Mouse (Mus musculus): ENCODE results near the gene Atg7. TPM values are rescaled to one million over a fixed set of nuclear protein-coding genes. Genes with fewer than 3 reads are reported as not detected.

Gene Atg7
- total and polyA plus RNA-seq, 2 experiments from 2014 or later = 17.1 to 21.5 TPM

GRCm38 (mm10) chr6:114794706-114795105 lies 151.8 kb downstream of the Atg7 start:
- Histone ChIP-seq H3K9me3 (ENCODE audit: low read length) (no peaks in the 10 kb centered on the region), H3K36me3 (ENCODE audit: insufficient read depth, low read length) (no peaks in the 10 kb centered on the region), H3K27me3 (ENCODE audit: insufficient read depth, low read length) (no peaks in the 10 kb centered on the region), H3K9ac (replicated peaks; ENCODE audit: low read length, poor library complexity, severe bottlenecking) (no peak overlapping the region), H3K4me3 (ENCODE audit: low read depth, low read length) (no peak overlapping the region), H3K4me2 (ENCODE audit: low read depth, low read length, poor library complexity, severe bottlenecking) (no peak overlapping the region), H3K27ac (ENCODE audit: low read depth, low read length) (no peak overlapping the region), H3K4me1 (ENCODE audit: insufficient read depth, low read length) (no peaks in the 10 kb centered on the region)
- no peak for TF ChIP-seq CTCF (IDR thresholded peaks at IDR 0.05)
- WGBS = 97% methylated on average over 9 of the region's 9 CpGs
- DNase-seq (ENCODE audit: low spot score) (no peak), ATAC-seq (ENCODE audit: low FRiP score) (no peak)

GRCm38 (mm10) chr6:114795706-114796325 lies 152.9 kb downstream of the Atg7 start:
- H3K4me3 ChIP-seq (ENCODE audit: low read depth, low read length) = no peak overlapping the region
- no peaks in the 10 kb centered on the region for H3K4me1 ChIP-seq (ENCODE audit: insufficient read depth, low read length)
- WGBS = 92% methylated on average over 7 of the region's 7 CpGs
- TF ChIP-seq CTCF (IDR thresholded peaks at IDR 0.05) = no peak
- ATAC-seq (ENCODE audit: low FRiP score) (no peak), DNase-seq (ENCODE audit: low spot score) (no peak)
- H3K4me2 ChIP-seq (ENCODE audit: low read depth, low read length, poor library complexity, severe bottlenecking) = no peak overlapping the region
- no peak overlapping the region for H3K9ac ChIP-seq (replicated peaks; ENCODE audit: low read length, poor library complexity, severe bottlenecking)
- no peaks in the 10 kb centered on the region for H3K36me3 ChIP-seq (ENCODE audit: insufficient read depth, low read length)
- H3K27me3 ChIP-seq (ENCODE audit: insufficient read depth, low read length) = no peaks in the 10 kb centered on the region
- no peaks in the 10 kb centered on the region for H3K9me3 ChIP-seq (ENCODE audit: low read length)
- H3K27ac ChIP-seq (ENCODE audit: low read depth, low read length) = no peak overlapping the region

GRCm38 (mm10) chr6:114797901-114798300 lies 155.0 kb downstream of the Atg7 start:
- Histone ChIP-seq H3K27ac (ENCODE audit: low read depth, low read length) (no peak overlapping the region), H3K4me1 (ENCODE audit: insufficient read depth, low read length) (no peaks in the 10 kb centered on the region), H3K4me2 (ENCODE audit: low read depth, low read length, poor library complexity, severe bottlenecking) (no peak overlapping the region), H3K9ac (replicated peaks; ENCODE audit: low read length, poor library complexity, severe bottlenecking) (no peak overlapping the region), H3K27me3 (ENCODE audit: insufficient read depth, low read length) (no peaks in the 10 kb centered on the region), H3K36me3 (ENCODE audit: insufficient read depth, low read length) (no peaks in the 10 kb centered on the region), H3K9me3 (ENCODE audit: low read length) (no peaks in the 10 kb centered on the region), H3K4me3 (ENCODE audit: low read depth, low read length) (no peak overlapping the region)
- no peak for TF ChIP-seq CTCF (IDR thresholded peaks at IDR 0.05)
- ATAC-seq (ENCODE audit: low FRiP score) = no peak
- WGBS = 65% methylated on average over 5 of the region's 5 CpGs
- DNase-seq (ENCODE audit: low spot score) = no peak

DNA sequence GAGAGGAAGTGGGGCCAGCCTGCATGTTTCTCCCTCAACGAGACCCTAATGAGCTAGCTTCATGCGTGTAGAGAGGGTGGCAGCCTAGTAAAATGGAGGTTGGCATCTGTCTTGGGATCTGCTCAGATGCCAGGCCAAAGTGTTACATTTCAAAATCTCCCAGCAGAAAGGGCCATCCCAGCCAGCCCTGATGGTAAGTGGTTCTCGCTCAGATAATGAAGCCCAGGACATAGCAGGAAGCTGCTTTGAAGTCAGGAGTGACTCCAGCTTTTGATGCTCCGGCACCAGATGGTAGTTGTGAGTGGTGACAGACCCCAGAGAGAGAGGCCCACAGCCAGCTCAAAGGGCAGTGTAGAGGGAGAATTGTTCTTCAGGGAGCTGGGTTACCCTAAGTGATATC lies 155.8 kb downstream of the Atg7 start:
- H3K4me3 ChIP-seq (ENCODE audit: low read depth, low read length) = no peak overlapping the region
- H3K9me3 ChIP-seq (ENCODE audit: low read length) = no peaks in the 10 kb centered on the region
- WGBS = 68% methylated on average over 4 of the region's 4 CpGs
- TF ChIP-seq CTCF (IDR thresholded peaks at IDR 0.05) = no peak
- H3K4me2 ChIP-seq (ENCODE audit: low read depth, low read length, poor library complexity, severe bottlenecking) = no peak overlapping the region
- no peaks in the 10 kb centered on the region for H3K27me3 ChIP-seq (ENCODE audit: insufficient read depth, low read length)
- no peak for DNase-seq (ENCODE audit: low spot score)
- H3K36me3 ChIP-seq (ENCODE audit: insufficient read depth, low read length) = no peaks in the 10 kb centered on the region
- no peak for ATAC-seq (ENCODE audit: low FRiP score)
- no peak overlapping the region for H3K27ac ChIP-seq (ENCODE audit: low read depth, low read length)
- H3K4me1 ChIP-seq (ENCODE audit: insufficient read depth, low read length) = no peaks in the 10 kb centered on the region
- no peak overlapping the region for H3K9ac ChIP-seq (replicated peaks; ENCODE audit: low read length, poor library complexity, severe bottlenecking)

DNA sequence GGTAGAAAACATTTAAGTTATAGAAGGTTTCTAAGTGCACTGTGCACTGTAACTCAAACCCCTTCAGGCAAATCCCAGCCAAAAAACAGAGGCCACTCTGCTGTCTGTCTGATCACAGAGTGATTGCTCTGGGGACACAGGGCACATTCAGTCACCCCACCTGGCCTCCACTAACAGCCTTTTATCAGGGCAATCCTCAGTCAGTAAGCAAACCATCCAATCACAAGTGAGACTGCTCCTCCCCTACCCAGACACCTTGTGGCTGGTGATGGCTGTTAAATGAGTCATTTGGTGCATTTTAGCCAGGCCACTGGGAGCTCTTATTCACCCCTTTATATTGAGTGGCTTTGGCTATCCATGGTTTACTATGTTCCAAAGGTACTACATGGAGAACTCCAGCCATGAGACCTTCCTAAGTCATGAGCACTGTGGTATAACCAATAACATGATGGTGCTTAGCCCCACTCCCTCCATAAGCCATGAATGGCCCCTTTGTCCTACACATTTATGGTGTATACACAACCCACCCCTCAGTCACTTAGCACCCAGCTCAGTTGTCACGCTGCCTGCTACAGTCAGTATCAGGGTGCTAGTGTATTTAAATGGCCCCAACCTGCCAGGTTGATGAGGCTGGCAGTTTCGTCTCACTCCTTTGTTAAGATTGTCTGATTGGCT lies 157.5 kb downstream of the Atg7 start:
- H3K27ac ChIP-seq (ENCODE audit: low read depth, low read length) = no peak overlapping the region
- ATAC-seq (ENCODE audit: low FRiP score) (no peak), DNase-seq (ENCODE audit: low spot score) (no peak)
- no peaks in the 10 kb centered on the region for H3K36me3 ChIP-seq (ENCODE audit: insufficient read depth, low read length)
- H3K9ac ChIP-seq (replicated peaks; ENCODE audit: low read length, poor library complexity, severe bottlenecking) = no peak overlapping the region
- no peaks in the 10 kb centered on the region for H3K4me1 ChIP-seq (ENCODE audit: insufficient read depth, low read length)
- H3K27me3 ChIP-seq (ENCODE audit: insufficient read depth, low read length) = no peaks in the 10 kb centered on the region
- no peak overlapping the region for H3K4me3 ChIP-seq (ENCODE audit: low read depth, low read length)
- WGBS = 73% methylated on average over 2 of the region's 2 CpGs
- H3K4me2 ChIP-seq (ENCODE audit: low read depth, low read length, poor library complexity, severe bottlenecking) = no peak overlapping the region
- TF ChIP-seq CTCF (IDR thresholded peaks at IDR 0.05) = no peak
- H3K9me3 ChIP-seq (ENCODE audit: low read length) = no peaks in the 10 kb centered on the region

GRCm38 (mm10) chr6:114803915-114804535 lies 161.1 kb downstream of the Atg7 start:
- H3K4me3 ChIP-seq (ENCODE audit: low read depth, low read length) = no peak overlapping the region
- H3K36me3 ChIP-seq (ENCODE audit: insufficient read depth, low read length) = no peaks in the 10 kb centered on the region
- no peak for TF ChIP-seq CTCF (IDR thresholded peaks at IDR 0.05)
- no peak overlapping the region; the same call in 1 of the 2 replicates for H3K9ac ChIP-seq (replicated peaks; ENCODE audit: low read length, poor library complexity, severe bottlenecking)
- H3K9me3 ChIP-seq (ENCODE audit: low read length) = no peaks in the 10 kb centered on the region
- DNase-seq (ENCODE audit: low spot score) (peak; percentile 61), ATAC-seq (ENCODE audit: low FRiP score) (peak; percentile 81)
- no peak overlapping the region for H3K4me2 ChIP-seq (ENCODE audit: low read depth, low read length, poor library complexity, severe bottlenecking)
- H3K4me1 ChIP-seq (ENCODE audit: insufficient read depth, low read length) = no peaks in the 10 kb centered on the region
- peak overlapping the region; percentile 63 for H3K27ac ChIP-seq (ENCODE audit: low read depth, low read length)
- H3K27me3 ChIP-seq (ENCODE audit: insufficient read depth, low read length) = no peaks in the 10 kb centered on the region
- WGBS = 35% methylated on average over 8 of the region's 8 CpGs

Measured in midbrain, postnatal 0 days (tissue).